Mouse (Mus musculus) monocyte, adult 5-6 weeks (primary cell): ENCODE measurements around the gene Olfr1417. TPM values are rescaled to one million over a fixed set of nuclear protein-coding genes. Genes with fewer than 3 reads are reported as not detected.

Experiments used
- total RNA-seq: library from RNA; stranded (forward); fragments of 200-1000, 200-491, 200-594 nt; gene quantifications from 3 replicates; pipeline ENCODE4 v1.2.3, GENCODE M21; 2017

The Olfr1417 gene
- total RNA-seq, 1 experiment from 2014 or later: not detected

Other genes starting within 250 kb of the Olfr1417 start
- gene Ms4a6d, start 234.4 kb downstream of the Olfr1417 start, total RNA-seq: 8.2 to 23.7 TPM (median 14.1 TPM) in 3 replicates
- 22.8 to 63.8 TPM (median 63.0 TPM) in 3 replicates for gene Ms4a2, start 215.5 kb downstream of the Olfr1417 start, total RNA-seq
- gene Ms4a3, start 198.4 kb downstream of the Olfr1417 start, total RNA-seq: 0.96 TPM in 1 of 3 replicates, not detected in the others
- not detected in 3 replicates for gene Oosp2, start 178.7 kb downstream of the Olfr1417 start, total RNA-seq
- gene Oosp1, start 148.1 kb downstream of the Olfr1417 start, total RNA-seq: 1.5 TPM in 1 of 3 replicates, not detected in the others
- gene Oosp3, start 142.2 kb downstream of the Olfr1417 start, total RNA-seq: not detected in 3 replicates
- gene Gif, start 91.7 kb downstream of the Olfr1417 start, total RNA-seq: not detected in 3 replicates
- gene Mrpl16, start 68.8 kb downstream of the Olfr1417 start, total RNA-seq: 28.5 to 49.0 TPM (median 45.7 TPM) in 3 replicates
- gene Stx3, start 19.8 kb downstream of the Olfr1417 start, total RNA-seq: 8.9 to 23.6 TPM (median 19.8 TPM) in 3 replicates
- not detected in 3 replicates for gene Olfr1418, start 21.8 kb upstream of the Olfr1417 start, total RNA-seq
- not detected in 3 replicates for gene Olfr1419, start 35.9 kb upstream of the Olfr1417 start, total RNA-seq
- not detected in 3 replicates for gene Olfr1420, start 47.3 kb upstream of the Olfr1417 start, total RNA-seq
- gene Patl1, start 73.2 kb upstream of the Olfr1417 start, total RNA-seq: 15.1 to 24.9 TPM (median 16.0 TPM) in 3 replicates
- 22.1 to 45.4 TPM (median 25.4 TPM) in 3 replicates for gene Osbp, start 126.7 kb upstream of the Olfr1417 start, total RNA-seq
- gene Olfr1423, start 202.1 kb upstream of the Olfr1417 start, total RNA-seq: 0.11 TPM in 1 of 3 replicates, not detected in the others
- gene Olfr1424, start 223.5 kb upstream of the Olfr1417 start, total RNA-seq: 1.4 TPM in 1 of 3 replicates, not detected in the others
- not detected in 3 replicates for gene Olfr1425, start 238.5 kb upstream of the Olfr1417 start, total RNA-seq